Mouse (Mus musculus) ovary, adult 18-20 months (tissue): ENCODE data around the gene Zfp248.

Experiments used
- DNase-seq: peaks from one replicate; pipeline ENCODE4 v3.0.0; 2022; ENCODE audit warnings: low spot score, mixed read lengths

Zfp248 gene

DNA sequence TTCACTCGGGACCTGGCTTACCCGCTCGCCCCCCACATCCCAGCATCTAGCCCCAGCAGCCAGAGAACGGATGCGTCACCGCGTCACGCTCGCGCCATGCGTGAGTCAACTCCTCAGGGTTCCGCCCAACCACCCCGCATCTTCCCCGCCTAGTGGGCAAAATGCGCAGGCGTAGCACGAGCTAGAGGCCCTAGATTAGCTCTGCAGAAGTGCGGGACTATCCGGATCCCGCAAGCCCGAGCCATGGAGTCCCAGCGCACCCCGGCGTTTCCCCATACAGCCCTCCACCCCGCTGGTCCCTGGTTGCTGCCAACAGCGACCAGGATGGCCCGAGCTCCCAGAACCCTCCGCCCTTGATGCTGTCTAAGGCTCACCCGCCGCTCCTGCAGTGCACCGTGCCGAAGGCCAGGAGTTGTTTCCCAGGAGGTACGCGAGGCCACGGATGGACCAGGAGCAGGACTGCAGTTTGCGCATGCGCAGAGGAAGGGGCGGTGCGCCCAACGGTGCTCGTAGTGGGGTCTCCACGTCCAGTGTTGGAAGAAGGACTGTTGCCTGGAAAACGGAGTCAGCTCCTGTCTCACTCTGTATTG lies at the start of gene Zfp248:
Gene Zfp248, minus strand, starts transcription at position 487 of the 590 bp plus-strand sequence.
- peak; percentile 79 for DNase-seq

DNA sequence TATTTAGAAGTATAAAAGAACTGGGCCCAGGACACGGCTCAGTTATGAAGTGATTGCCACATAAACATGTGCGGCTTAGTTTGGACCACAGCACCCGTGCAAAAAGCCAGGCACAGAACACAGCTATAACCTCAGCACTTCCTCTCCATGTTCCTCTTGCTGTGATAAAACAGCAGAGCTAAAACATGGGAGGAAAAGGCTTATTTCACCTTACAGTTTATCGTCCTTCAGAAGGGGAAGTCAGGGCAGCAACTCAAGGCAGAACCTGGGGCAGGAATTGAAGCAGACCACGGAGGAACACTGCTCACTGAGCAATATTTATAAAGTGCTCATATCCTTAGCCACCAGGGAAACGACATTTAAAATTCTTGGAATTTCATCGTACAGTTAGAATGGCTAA lies 43.7 kb upstream of the Zfp248 start:
- no peak for DNase-seq

DNA sequence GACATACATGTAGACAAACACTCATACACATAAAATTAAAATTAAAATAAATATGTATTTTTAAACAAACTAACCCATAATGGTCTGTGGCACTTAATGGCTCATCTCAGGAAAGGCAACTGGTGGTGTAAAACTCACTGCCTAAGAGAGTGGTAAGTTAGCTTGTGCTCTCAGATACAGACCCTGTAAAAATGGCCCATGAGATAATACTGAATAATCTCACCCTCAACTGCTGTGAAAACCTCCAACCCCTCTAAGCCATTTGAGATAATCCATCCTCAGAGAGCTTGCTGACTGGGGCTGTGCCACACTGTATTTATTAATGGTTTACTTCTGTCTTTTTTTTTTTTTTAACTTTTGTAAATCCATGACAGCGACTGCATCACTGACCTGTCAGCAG lies 26.8 kb upstream of the Zfp248 start:
- no peak for DNase-seq

GRCm38 (mm10) chr6:118478957-118479708 lies 23.8 kb upstream of the Zfp248 start, which contains the start of gene Zfp9:
Zfp9 (minus strand) TSS chr6:118479320.
- peak; percentile 82 for DNase-seq

- DNase-seq: no peak
Measured at GRCm38 (mm10) chr6:118477875-118478785, 22.8 kb upstream of the Zfp248 start.

DNA sequence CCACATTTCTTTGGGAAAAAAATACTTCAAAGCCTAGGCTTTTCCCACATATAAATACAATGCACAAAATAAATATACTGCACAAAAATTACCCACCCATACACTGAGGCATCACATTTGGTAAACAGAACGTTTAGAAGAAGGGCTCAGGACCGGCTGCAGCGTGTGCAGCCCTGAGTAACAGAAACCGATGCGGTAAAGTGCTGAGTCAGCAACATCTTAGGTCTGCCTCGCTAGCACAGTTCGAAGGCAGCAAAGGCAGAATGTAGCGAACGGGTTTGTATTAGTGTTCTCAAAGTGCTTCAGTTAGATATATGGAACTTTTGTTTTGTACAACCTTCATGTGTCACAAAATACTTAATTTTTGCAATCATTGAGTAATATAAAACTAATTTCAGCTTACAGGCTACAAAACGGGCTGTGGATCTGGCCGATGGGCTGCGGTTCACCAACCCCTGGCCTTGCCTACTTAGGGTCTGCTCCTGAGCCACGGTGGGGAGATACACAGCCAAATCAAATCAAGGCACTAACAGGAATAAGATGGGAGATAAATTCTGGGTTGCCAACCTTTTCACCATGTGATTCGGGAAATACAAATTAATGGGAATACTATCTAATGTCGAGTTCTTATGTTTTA lies 6.9 kb upstream of the Zfp248 start:
- no peak for DNase-seq

GRCm38 (mm10) chr6:118457726-118458125 lies 2.4 kb upstream of the Zfp248 start:
- DNase-seq: no peak

GRCm38 (mm10) chr6:118454452-118454851 lies 876 bp downstream of the Zfp248 start:
- no peak for DNase-seq

DNA sequence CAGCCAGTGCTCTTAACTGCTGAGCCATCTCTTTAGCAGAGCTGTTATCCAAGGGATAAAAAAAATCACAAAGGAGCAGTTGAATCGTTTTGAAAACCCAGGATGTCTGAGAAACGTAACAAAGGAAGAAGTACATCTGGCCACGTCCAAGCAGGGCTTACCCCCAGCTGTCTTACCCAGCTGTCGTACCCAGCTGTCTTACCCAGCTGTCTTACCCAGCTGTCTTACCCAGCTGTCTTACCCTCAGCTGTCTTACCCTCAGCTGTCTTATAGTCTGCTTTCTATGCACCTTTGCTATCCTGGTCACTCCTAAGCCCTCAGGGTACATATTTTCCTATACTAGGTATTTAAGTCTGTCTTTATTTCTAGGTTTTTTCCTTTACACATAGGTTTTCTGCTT lies 23.8 kb downstream of the Zfp248 start:
- DNase-seq: no peak

GRCm38 (mm10) chr6:118426666-118427065 lies 28.7 kb downstream of the Zfp248 start:
- no peak for DNase-seq

- peak; percentile 89 for DNase-seq
Measured at GRCm38 (mm10) chr6:118419050-118419920, 36.0 kb downstream of the Zfp248 start, which contains the start of gene Bms1. Bms1 (minus strand) TSS chr6:118419474.

GRCm38 (mm10) chr6:118410428-118410827 lies 44.9 kb downstream of the Zfp248 start:
- DNase-seq: no peak

DNA sequence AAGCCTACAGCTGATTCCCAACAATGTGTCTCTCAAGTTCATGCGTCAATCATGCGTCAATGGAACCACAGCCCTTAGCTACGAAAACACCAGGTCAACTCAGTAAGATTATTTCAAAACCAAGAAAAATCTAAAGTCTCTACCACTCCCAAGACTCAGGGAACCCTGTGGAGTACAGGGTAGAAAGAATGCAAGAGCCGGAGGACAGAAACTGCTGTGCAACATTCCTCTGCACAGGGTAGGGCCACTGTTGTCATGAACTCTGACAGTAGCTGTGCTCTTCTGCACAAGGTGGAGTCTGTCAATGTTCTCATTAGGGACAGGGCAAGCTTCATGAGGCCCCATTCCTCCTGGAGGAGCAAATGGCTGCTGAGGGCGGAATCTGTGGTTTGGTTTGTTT lies 46.8 kb downstream of the Zfp248 start:
- DNase-seq: no peak

DNA sequence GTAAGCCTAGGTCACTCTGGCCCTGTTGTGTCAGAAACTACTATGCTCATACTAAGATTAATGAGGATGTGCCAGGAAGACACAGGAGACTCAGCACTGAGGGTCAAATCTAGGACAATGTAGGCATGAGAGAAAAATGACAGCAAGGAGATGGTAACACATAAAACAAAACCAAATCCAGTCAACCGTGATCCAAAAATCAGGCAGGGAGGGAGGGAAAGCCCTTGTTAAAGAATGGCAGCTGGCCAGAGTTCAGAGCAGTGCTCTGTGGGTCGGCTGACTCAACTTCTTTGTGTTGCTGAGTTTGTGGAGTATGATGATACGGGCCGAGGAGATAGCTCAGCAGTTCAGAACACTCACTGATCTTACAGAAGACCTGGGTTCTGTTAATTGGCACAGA lies 48.9 kb downstream of the Zfp248 start:
- DNase-seq: no peak

DNA sequence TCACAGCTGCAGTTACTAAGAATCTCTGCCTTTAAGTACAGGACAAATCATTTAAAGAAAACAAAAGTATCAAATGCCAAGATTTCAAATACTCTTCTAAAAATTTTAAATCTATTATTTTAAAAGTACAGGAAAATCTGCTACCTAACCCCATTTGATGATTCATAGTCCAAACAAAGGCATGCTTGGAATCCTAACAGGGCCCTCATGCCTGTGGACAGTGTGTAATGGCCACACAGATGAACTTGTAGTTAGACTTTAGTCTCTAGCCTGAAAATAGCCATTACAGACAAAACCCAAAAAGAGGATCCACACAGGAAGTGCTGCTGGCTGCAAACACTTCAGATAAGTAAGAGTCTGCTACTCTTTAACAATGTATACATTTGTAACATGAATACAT lies 64.6 kb downstream of the Zfp248 start:
- DNase-seq: no peak

GRCm38 (mm10) chr6:118385962-118386361 lies 69.4 kb downstream of the Zfp248 start:
- no peak for DNase-seq

DNA sequence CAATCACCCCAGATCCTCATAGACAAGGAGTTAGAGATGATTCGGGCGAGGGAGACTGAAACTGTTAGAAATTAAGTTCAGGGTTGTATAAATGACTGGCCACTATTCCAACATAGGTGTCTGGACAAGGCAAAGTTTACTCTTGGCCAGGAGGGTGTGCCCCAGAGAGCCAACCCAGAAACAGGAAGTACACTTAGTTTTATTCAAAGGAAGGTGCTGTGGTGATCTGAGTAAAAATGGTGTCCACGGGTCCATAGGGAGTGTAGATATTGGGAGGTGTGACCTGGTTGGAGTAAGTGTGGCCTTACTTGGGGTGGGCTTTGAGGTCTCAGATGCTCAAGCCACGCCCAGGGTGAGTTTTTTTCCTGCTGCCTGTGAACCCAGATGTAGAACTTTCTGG lies 74.1 kb downstream of the Zfp248 start:
- DNase-seq: no peak

DNA sequence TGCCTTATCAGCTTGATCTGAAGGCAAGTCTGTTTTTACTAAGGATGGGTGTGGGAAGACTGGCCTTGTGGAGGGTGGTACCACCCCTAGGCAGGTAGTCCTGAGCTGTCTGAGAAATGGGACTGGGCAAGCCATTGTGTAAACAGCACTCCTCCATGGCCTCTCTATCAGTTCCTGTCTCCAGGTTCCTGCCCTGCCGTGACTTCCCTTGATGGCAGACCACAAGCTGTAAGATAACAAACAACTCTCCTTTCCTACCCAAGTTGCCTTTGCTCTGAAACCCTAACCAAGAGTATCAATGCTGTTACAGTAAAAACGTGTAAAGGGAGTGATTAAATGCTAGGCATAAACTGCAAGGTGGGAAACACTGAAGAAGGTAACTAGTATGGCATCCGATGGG lies 74.7 kb downstream of the Zfp248 start:
- DNase-seq: no peak

- DNase-seq: no peak
Measured at GRCm38 (mm10) chr6:118379451-118380167, 75.7 kb downstream of the Zfp248 start.

- DNase-seq: no peak
Measured at GRCm38 (mm10) chr6:118377611-118378010, 77.7 kb downstream of the Zfp248 start.
